Mouse (Mus musculus) hindbrain, embryonic 12.5 days (tissue): Measurements from ENCODE around the gene Snx3. TPM values are rescaled to one million over a fixed set of nuclear protein-coding genes. Genes with fewer than 3 reads are reported as not detected.

ENCODE experiments used
- ATAC-seq: fragments of 200-750 bp; cut with Nextera tagmentation; 2 replicates; pipeline ENCODE4 v1.8.0; 2017; ENCODE audit warnings: moderate TSS enrichment; ENCODE audit not compliant: low FRiP score
- H3K27ac ChIP-seq: fragments of 300-500 bp; sonication (generic); 2 replicates; pipeline ENCODE4 v1.5.1; 2016; ENCODE audit warnings: mild to moderate bottlenecking
- H3K27me3 ChIP-seq: fragments of 300-500 bp; sonication (generic); 2 replicates; pipeline ENCODE4 v1.6.1; 2016; ENCODE audit warnings: mild to moderate bottlenecking
- H3K36me3 ChIP-seq: fragments of 300-500 bp; sonication (generic); 2 replicates; pipeline ENCODE4 v1.6.1; 2016; ENCODE audit warnings: mild to moderate bottlenecking
- H3K4me1 ChIP-seq: fragments of 300-500 bp; sonication (generic); 2 replicates; pipeline ENCODE4 v1.6.1; 2016
- H3K4me2 ChIP-seq: fragments of 300-500 bp; sonication (generic); replicated peaks from 2 replicates; pipeline ENCODE4 v1.6.1; 2016; ENCODE audit warnings: mild to moderate bottlenecking
- H3K4me3 ChIP-seq: fragments of 300-500 bp; sonication (generic); 2 replicates; pipeline ENCODE4 v1.5.1; 2016; ENCODE audit warnings: mild to moderate bottlenecking
- H3K9ac ChIP-seq: fragments of 300-500 bp; sonication (generic); 2 replicates; pipeline ENCODE4 v1.6.1; 2016; ENCODE audit warnings: mild to moderate bottlenecking, moderate library complexity
- H3K9me3 ChIP-seq: fragments of 300-500 bp; sonication (generic); replicated peaks from 2 replicates; pipeline ENCODE4 v1.6.1; 2016; ENCODE audit warnings: mild to moderate bottlenecking
- WGBS: fragments of 180-500 bp; shearing (Covaris S2); methylation state at CpG from one replicate; pipeline ENCODE4 v1.1.7; 2016; 5-methylcytosine and 5-hydroxymethylcytosine counted together
- polyA plus RNA-seq: library from polyadenylated mRNA; unstranded; fragments of >200 nt; fragmentation: Nextera tagmentation; extraction: Ambion mirVana; gene quantifications from 2 replicates; pipeline ENCODE4 v1.2.1, GENCODE M21; 2016

Snx3 gene
- polyA plus RNA-seq, 1 experiment from 2014 or later = 242 TPM

DNA sequence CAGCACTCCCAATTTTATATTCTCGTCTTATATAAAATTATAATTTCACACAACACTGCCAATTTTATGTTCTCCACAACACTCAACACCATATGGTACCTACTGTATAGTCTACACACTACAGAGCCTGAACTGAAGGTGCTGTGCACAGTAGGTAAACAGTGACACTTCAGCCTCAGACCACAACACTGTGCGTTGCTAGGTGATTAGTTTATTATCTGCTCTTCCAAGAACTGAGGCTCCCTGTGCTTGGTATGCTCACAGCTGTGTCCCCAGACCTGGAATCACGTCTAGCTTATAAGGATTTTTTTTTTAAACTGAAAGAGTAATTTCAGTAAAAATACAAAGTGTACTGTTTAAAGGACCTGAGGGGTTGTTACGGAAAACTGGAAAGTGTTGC lies 21.1 kb upstream of the Snx3 start:
- Histone ChIP-seq H3K27ac (no peak overlapping the region), H3K4me3 (no peak overlapping the region), H3K9me3 (no peaks in the 10 kb centered on the region), H3K4me1 (peaks cover 3% of the 10 kb centered on the region; the same call in 1 of the 2 replicates), H3K4me2 (no peak overlapping the region), H3K9ac (no peak overlapping the region), H3K27me3 (no peaks in the 10 kb centered on the region), H3K36me3 (no peaks in the 10 kb centered on the region)
- 81% methylated on average over 4 of the region's 4 CpGs for WGBS
- ATAC-seq = no peak

DNA sequence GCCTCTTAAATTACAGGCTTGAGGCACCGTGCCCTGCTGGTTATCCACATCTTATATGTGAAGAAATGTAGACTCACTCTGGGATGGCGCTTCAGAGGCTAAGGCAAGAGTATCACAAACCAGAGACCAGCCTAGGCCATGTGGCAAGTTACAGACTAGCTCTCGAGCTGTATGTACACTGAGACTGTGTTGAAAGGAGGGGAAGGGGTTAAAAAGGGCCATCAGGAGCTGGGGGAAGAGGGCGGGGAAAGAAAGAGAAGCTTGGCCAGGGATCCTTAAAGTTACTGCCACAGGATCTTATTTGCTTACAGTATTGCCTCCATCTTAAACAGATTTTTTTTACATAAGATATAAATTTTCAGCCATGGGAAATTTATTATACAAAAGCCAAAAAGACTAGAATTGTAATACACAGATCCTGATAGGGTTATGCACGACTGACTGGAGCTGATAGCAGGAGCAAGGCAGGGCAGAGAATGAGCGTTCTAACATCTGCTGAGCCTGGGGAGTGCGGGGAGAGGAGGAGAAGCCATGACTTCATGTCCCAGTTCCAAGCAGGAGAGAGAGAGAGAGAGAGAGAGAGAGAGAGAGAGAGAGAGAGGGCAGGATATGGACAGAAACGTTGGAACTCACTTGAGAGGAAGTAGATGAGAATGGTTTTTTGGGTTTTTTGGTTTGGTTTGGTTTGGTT lies 13.1 kb upstream of the Snx3 start:
- Histone ChIP-seq H3K9ac (no peak overlapping the region), H3K27me3 (no peaks in the 10 kb centered on the region), H3K36me3 (no peaks in the 10 kb centered on the region), H3K27ac (no peak overlapping the region), H3K4me1 (no peaks in the 10 kb centered on the region), H3K4me2 (no peak overlapping the region), H3K9me3 (no peaks in the 10 kb centered on the region), H3K4me3 (no peak overlapping the region)
- WGBS = 41% methylated on average over 8 of the region's 8 CpGs
- ATAC-seq = no peak

DNA sequence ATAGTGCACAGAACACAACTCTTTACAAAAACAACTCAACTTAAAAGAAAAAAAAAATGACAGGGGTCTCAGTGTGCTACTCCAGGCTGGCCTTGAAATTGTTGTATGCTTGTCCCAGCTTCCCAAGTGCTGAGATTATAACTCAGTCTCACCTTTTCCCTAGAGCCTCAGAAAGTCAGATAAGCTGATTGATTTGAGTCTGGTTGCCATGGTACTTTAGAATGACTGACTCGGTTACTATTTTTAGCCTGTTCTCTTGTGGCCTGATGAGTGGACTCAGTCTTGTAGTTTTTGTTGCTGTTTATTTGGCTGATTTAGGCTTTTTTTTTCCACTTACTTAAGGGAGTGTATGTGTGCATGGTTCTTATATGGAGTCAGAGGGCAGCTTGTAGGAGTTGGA lies 10.7 kb upstream of the Snx3 start:
- no peak overlapping the region for H3K4me3 ChIP-seq
- 51% methylated on average over 1 of the region's 1 CpGs for WGBS

DNA sequence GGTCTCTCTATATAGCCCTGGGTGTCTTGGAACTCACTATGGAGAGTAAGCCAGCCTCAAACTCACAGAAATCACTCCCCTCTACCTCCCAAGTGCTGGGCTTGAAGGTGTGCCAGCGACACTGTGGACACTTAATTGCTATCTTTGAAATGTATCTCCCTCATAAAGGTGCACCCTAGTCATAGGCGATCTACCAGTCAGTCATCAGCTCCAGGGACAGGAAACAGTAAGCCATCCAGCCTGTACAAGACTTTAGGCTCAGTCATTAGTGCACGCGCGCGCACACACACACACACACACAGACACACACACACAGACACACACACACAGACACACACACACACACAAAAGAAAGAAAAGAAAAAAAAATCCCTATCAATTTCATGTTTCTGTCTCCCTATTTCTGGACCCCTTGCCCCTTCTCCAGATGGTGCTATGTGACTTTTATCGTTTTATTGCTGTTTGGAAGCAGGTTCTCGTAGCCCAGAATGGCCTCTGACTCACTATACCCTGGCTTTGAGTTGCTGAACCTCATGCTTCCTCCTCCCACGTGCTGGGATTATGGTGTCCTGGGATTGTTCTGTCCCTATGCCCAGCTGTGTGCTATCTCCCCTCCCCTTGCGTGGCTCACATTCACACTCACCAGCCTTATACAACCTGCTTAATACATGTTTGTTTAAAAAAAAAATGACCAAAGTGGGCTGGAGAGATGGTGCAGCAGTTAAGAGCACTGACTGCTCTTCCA lies 9.6 kb upstream of the Snx3 start:
- Histone ChIP-seq H3K4me2 (no peak overlapping the region), H3K4me3 (no peak overlapping the region), H3K27ac (no peak overlapping the region), H3K9me3 (no peaks in the 10 kb centered on the region), H3K9ac (no peak overlapping the region), H3K27me3 (no peaks in the 10 kb centered on the region), H3K36me3 (no peaks in the 10 kb centered on the region), H3K4me1 (no peaks in the 10 kb centered on the region)
- 87% methylated on average over 10 of the region's 10 CpGs for WGBS
- no peak for ATAC-seq

More for the DNA sequence above, 10.7 kb upstream of the Snx3 start:
- H3K27me3 ChIP-seq = no peaks in the 10 kb centered on the region
- H3K27ac ChIP-seq = no peak overlapping the region
- ATAC-seq = no peak
- no peak overlapping the region for H3K9ac ChIP-seq
- no peaks in the 10 kb centered on the region for H3K4me1 ChIP-seq
- H3K36me3 ChIP-seq = no peaks in the 10 kb centered on the region
- H3K9me3 ChIP-seq = no peaks in the 10 kb centered on the region
- H3K4me2 ChIP-seq = no peak overlapping the region

DNA sequence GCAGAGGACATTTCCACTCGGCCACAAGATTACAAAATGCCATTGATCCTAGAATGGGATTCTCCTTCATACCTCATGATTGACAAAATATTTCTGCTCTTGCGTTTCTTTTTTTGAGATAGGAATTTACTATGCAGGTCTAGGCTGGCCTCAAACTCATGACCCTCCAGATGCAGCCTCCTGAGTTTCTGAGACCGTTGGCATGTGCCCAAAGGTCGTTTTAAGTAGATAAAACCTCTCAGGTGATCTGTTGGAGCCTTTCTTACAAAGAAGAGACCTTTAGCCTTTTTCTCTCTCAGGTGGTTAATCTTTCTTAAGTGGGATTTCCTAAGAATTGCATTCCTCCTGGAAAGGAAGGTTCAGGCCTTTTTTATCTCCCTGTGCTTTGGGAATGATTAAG lies 8.8 kb upstream of the Snx3 start:
- H3K4me2 ChIP-seq = no peak overlapping the region
- H3K9ac ChIP-seq = no peak overlapping the region
- ATAC-seq = no peak
- no peak overlapping the region for H3K27ac ChIP-seq
- H3K4me1 ChIP-seq = no peaks in the 10 kb centered on the region
- H3K4me3 ChIP-seq = no peak overlapping the region
- WGBS = 68% methylated on average over 4 of the region's 4 CpGs
- no peaks in the 10 kb centered on the region for H3K36me3 ChIP-seq
- no peaks in the 10 kb centered on the region for H3K27me3 ChIP-seq
- no peaks in the 10 kb centered on the region for H3K9me3 ChIP-seq

DNA sequence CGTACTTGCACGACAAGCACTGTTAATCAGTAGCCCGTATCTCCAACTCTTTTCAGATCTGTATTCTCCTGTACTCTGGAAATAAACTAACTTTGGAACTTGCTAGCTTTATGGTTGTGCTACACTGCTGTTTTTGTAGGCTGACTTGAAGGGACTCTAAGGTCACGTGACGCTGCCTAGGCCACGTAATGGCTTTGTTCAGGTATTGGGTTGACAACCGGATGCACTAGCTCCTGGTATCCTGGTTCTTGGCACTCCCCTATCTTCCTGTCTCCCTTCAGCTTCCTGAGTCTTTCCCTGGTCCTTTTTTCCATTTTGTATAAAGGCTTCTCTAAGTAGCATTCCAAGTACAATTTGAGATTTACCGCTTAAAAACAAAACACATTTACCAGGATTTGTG lies 1.2 kb upstream of the Snx3 start:
- H3K4me1 ChIP-seq = peaks cover 2% of the 10 kb centered on the region; the same call in 1 of the 2 replicates
- H3K27ac ChIP-seq = peak overlapping the region; percentile 97; the same call in 1 of the 2 replicates
- WGBS = 93% methylated on average over 8 of the region's 8 CpGs

DNA sequence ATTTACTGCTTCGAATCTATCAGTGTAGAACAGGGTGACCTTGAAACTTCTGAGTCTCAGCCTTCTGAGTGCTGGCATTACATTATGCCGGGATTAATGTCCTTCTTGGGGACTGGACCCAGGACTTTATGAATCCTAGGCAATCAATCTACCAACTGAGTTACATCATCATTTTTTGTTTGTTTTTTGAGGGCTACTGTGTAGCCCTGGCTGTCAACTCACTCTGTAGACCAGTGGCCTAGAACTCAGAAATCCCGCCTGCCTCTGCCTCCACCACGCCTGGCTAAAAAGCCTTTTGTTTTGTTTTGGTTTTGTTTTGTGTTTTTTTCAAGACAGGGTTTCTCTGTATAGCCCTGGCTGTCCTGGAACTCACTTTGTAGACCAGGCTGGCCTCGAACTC lies 669 bp upstream of the Snx3 start:
- Histone ChIP-seq H3K4me1 (peaks cover 2% of the 10 kb centered on the region; the same call in 1 of the 2 replicates), H3K4me2 (peak overlapping the region; percentile 64), H3K9me3 (no peaks in the 10 kb centered on the region), H3K36me3 (no peaks in the 10 kb centered on the region), H3K9ac (peak overlapping the region; percentile 95; the same call in 1 of the 2 replicates), H3K27ac (peak overlapping the region; percentile 97), H3K27me3 (no peaks in the 10 kb centered on the region), H3K4me3 (peak overlapping the region; percentile 88; the same call in 1 of the 2 replicates)
- peak; percentile 0; the same call in 1 of the 2 replicates for ATAC-seq
- WGBS = 94% methylated on average over 5 of the region's 5 CpGs

More for the DNA sequence above, 1.2 kb upstream of the Snx3 start:
- Histone ChIP-seq H3K27me3 (no peaks in the 10 kb centered on the region), H3K36me3 (no peaks in the 10 kb centered on the region), H3K9me3 (no peaks in the 10 kb centered on the region), H3K4me2 (no peak overlapping the region), H3K4me3 (no peak overlapping the region), H3K9ac (no peak overlapping the region)
- no peak for ATAC-seq

DNA sequence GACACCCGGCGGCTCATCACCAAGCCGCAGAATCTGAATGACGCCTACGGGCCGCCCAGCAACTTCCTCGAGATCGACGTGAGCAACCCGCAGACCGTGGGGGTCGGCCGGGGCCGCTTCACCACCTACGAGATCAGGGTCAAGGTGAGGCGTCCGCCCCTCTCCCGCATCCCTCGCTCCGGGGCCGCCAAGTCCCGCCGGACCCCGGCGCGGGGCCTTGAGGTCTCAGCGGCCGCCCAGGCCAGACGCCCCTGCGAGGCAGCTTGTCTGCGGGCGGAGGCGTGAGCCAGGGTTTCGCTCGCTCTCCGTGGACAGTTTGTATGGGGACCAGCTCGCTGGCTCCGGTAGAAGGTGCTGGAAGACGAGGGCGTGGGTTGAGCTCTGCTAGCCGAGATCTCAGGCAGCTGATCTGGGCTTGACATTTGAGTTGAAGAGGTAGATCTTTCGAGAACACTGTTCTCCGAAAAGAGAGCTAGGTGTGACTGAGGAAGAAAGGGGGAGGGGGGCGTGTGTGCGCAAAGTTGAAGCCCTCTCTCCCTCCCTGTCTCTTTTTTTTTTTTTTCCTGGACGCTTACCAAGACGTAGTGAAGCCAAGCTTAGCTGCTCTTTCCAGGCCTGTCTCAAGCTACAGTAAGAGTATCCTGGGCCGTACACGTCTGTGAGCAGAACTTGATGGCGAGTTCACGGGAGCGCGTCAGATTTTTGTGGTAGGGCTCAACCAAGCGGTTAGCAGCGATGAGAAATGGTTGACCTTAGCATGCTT lies 700 bp downstream of the Snx3 start:
- Histone ChIP-seq H3K27ac (peak overlapping the region; percentile 97), H3K27me3 (no peaks in the 10 kb centered on the region), H3K9ac (peak overlapping the region; percentile 95), H3K9me3 (no peaks in the 10 kb centered on the region), H3K4me3 (peak overlapping the region; percentile 88), H3K4me1 (peaks cover 2% of the 10 kb centered on the region; the same call in 1 of the 2 replicates), H3K4me2 (peak overlapping the region; percentile 64), H3K36me3 (no peaks in the 10 kb centered on the region)
- ATAC-seq = peak; percentile 61
- under 1% methylated on average over 54 of the region's 55 CpGs for WGBS

DNA sequence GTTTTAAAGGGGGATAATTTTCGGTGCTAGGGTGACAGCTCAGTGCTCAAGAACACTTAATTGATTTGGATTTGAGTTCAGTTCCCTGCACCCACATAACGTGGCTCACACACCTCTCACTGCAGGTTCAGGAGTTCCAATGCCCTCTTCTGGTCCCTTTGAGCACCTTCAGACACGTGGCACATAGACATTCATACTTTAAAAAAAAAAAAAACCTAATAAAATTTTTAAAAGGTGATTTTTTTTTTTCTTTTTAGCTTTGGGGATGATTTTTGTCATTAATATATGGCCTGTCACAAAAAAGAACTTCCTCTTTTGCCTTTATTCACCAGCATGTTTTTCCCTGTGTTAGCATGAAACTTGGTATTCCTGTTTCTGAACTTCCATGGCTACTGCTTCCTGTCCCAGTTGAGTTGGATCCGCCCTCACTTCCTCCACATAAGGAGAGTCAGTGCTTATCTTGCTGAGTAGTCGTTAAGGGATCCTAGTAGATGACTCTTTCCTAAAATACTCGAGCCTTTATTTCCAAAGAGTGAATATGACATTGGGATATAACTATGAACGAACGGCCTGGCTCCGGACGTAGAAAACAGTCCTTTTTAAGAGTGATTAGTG lies 2.4 kb downstream of the Snx3 start:
- Histone ChIP-seq H3K9me3 (no peaks in the 10 kb centered on the region), H3K36me3 (no peaks in the 10 kb centered on the region), H3K9ac (no peak overlapping the region), H3K4me2 (no peak overlapping the region), H3K4me3 (no peak overlapping the region), H3K4me1 (peaks cover 2% of the 10 kb centered on the region; the same call in 1 of the 2 replicates), H3K27me3 (no peaks in the 10 kb centered on the region), H3K27ac (no peak overlapping the region)
- WGBS = 90% methylated on average over 10 of the region's 10 CpGs
- ATAC-seq = no peak

DNA sequence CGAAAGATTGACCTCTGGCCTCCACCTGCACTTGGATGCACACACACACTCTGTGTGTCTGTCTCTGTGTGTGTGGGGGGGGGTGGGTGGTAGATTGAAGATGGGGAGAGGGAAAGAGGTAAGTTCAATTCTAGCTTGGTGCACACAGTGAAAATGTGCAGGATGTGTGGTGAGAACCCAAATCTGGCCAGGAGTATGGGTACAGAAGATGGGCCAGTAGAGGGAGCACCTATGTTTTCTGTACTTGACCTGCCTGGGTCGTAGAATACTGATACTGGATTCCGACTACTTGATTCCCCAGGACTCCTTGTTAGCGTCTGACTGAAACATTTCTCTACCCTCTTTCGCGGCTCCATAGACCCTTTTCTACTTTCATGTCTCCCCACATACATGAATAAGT lies 8.3 kb downstream of the Snx3 start:
- Histone ChIP-seq H3K4me3 (no peak overlapping the region), H3K27me3 (no peaks in the 10 kb centered on the region), H3K9ac (no peak overlapping the region), H3K36me3 (no peaks in the 10 kb centered on the region), H3K9me3 (no peaks in the 10 kb centered on the region), H3K4me1 (no peaks in the 10 kb centered on the region), H3K27ac (no peak overlapping the region), H3K4me2 (no peak overlapping the region)
- ATAC-seq = no peak
- WGBS = 85% methylated on average over 6 of the region's 6 CpGs

DNA sequence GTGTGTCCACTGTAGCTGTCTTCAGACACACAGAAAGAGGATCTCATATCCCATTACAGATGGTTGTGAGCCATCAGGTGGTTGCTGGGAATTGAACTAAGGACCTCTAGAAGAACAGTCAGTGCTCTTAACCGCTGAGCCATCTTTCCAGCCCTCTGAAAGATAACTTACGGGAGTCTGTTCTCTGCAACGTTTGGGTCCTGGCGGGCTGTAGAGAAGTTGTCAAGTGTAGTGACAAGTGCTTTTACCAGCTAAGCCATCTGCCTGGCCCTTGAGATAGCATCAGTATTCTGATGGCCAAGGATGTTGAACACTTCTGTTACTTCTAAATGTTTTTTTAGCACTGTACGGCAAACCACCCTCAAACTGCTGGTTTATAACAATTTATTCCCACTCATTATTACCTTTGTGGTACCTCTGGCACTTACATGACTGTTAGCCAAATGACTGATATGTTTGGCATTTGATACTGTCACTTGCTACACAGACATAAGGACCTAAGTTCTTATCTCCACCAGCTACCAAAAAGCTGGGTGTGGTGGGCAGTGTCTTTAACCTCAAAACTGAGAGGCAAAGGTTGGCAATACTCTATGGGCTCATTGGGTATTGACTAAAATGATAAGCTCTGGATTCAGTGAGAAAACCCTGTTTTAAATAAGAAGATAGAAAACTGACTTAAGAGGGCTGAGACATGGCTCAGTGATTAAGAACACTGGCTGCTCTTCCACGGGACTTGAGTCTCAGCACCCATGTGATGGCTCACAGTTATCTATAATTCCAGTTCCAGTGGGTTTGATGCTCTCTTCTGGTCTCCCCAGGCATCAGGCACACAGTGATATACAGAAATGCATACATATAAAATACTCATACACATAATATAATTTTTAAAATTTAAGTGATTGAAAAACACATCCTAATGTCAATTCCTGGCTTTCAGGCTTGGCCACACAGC lies 9.6 kb downstream of the Snx3 start:
- no peak for ATAC-seq
- no peaks in the 10 kb centered on the region for H3K27me3 ChIP-seq
- H3K4me3 ChIP-seq = no peak overlapping the region
- no peak overlapping the region for H3K9ac ChIP-seq
- H3K36me3 ChIP-seq = no peaks in the 10 kb centered on the region
- H3K4me2 ChIP-seq = no peak overlapping the region
- H3K4me1 ChIP-seq = no peaks in the 10 kb centered on the region
- 92% methylated on average over 6 of the region's 6 CpGs for WGBS
- no peaks in the 10 kb centered on the region for H3K9me3 ChIP-seq
- H3K27ac ChIP-seq = no peak overlapping the region
